Mouse (Mus musculus): ENCODE results near the gene Proser3. TPM values are rescaled to one million over a fixed set of nuclear protein-coding genes. Genes with fewer than 3 reads are reported as not detected.
A peak's percentile ranks its signal among the peaks of the same experiment; 100 is the strongest.

Gene Proser3
- total and polyA plus RNA-seq, 2 experiments from 2014 or later = 3.3 to 15.2 TPM

DNA sequence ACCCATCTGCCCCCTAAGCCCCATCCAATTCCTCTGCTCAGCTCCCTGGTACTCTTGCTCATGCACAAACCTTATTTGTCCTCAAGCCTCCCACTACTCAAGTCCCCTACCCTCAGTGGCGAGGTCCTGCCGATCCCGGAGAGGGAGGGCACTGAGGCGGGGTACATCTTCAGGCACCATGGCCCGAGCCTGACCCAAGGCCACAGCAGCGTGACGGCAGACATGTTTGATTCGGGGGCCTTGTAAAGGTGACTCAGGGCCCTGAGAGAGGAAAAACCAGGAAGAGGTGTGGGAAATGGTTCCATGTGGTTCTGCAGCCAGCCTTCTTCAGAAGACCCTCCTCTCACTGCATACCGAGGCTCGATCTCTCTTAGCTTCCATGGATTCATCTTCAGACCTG is 32.2 kb upstream of the Proser3 start:
- no peak for TF ChIP-seq CTCF (IDR thresholded peaks at IDR 0.05)
- no peak overlapping the region for H3K4me2 ChIP-seq (ENCODE audit: low read depth, low read length, poor library complexity, severe bottlenecking)
- H3K4me1 ChIP-seq (ENCODE audit: insufficient read depth, low read length) = peaks cover 9% of the 10 kb centered on the region; the same call in 1 of the 2 replicates
- no peak overlapping the region for H3K4me3 ChIP-seq (ENCODE audit: low read depth, low read length)
- no peaks in the 10 kb centered on the region for H3K9me3 ChIP-seq (ENCODE audit: low read length)
- no peak overlapping the region for H3K9ac ChIP-seq (replicated peaks; ENCODE audit: low read length, poor library complexity, severe bottlenecking)
- 93% methylated on average over 10 of the region's 10 CpGs for WGBS
- no peaks in the 10 kb centered on the region for H3K27me3 ChIP-seq (ENCODE audit: insufficient read depth, low read length)
- no peak for ATAC-seq (ENCODE audit: low FRiP score)
- H3K27ac ChIP-seq (ENCODE audit: low read depth, low read length) = no peak overlapping the region
- peaks cover 64% of the 10 kb centered on the region for H3K36me3 ChIP-seq (ENCODE audit: insufficient read depth, low read length)
- no peak for DNase-seq (ENCODE audit: low spot score)

DNA sequence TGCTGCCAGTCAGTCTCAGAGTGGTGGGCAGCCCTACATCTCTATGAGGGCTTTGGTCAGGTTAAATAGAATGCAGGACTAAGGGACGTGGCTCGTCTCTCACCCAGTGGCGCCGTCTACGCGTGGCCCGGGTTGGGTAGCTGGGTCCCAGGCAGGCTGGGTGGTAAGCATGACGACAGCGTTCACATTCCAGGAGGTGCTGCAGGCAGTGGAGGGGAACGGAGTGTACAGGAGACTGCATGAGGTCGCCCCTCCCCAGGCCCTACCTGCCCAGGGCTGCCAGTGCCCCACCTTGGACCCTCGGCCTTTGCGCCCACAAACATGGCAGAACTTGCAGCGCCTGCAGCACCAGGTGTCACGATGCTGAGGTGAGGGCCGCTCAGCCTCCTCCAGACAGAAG is 29.4 kb upstream of the Proser3 start:
- H3K4me2 ChIP-seq (ENCODE audit: low read depth, low read length, poor library complexity, severe bottlenecking) = no peak overlapping the region
- 95% methylated on average over 16 of the region's 16 CpGs for WGBS
- H3K9me3 ChIP-seq (ENCODE audit: low read length) = no peaks in the 10 kb centered on the region
- no peak for TF ChIP-seq CTCF (IDR thresholded peaks at IDR 0.05)
- H3K4me1 ChIP-seq (ENCODE audit: insufficient read depth, low read length) = no peaks in the 10 kb centered on the region
- H3K9ac ChIP-seq (replicated peaks; ENCODE audit: low read length, poor library complexity, severe bottlenecking) = no peak overlapping the region
- ATAC-seq (ENCODE audit: low FRiP score) = no peak
- no peaks in the 10 kb centered on the region for H3K27me3 ChIP-seq (ENCODE audit: insufficient read depth, low read length)
- H3K4me3 ChIP-seq (ENCODE audit: low read depth, low read length) = no peak overlapping the region
- DNase-seq (ENCODE audit: low spot score) = no peak
- H3K27ac ChIP-seq (ENCODE audit: low read depth, low read length) = no peak overlapping the region
- H3K36me3 ChIP-seq (ENCODE audit: insufficient read depth, low read length) = peaks cover 91% of the 10 kb centered on the region

DNA sequence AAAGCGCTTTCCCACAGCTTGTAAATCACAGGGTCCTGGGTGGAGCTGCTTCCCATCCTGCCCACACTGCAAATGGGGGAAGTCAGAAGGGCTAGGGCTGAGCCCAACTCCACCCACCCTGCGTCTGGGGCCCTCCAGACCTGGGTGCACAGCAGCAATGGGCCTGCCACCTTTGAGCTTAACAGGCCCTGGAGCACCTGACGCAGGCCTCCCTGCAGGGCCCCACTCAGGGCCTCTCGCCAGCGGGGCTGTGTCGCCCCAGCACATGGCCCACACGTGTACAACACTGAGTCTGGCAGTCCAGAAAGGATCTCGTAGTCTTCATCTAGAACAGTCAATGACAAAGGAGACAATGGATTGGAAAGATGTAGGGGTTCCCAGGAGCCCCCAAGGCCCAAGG is 27.9 kb upstream of the Proser3 start:
- Histone ChIP-seq H3K27ac (ENCODE audit: low read depth, low read length) (no peak overlapping the region), H3K9me3 (ENCODE audit: low read length) (no peaks in the 10 kb centered on the region), H3K36me3 (ENCODE audit: insufficient read depth, low read length) (peaks cover 97% of the 10 kb centered on the region), H3K27me3 (ENCODE audit: insufficient read depth, low read length) (no peaks in the 10 kb centered on the region), H3K4me2 (ENCODE audit: low read depth, low read length, poor library complexity, severe bottlenecking) (no peak overlapping the region), H3K4me1 (ENCODE audit: insufficient read depth, low read length) (no peaks in the 10 kb centered on the region), H3K9ac (replicated peaks; ENCODE audit: low read length, poor library complexity, severe bottlenecking) (no peak overlapping the region), H3K4me3 (ENCODE audit: low read depth, low read length) (no peak overlapping the region)
- no peak for TF ChIP-seq CTCF (IDR thresholded peaks at IDR 0.05)
- DNase-seq (ENCODE audit: low spot score) (no peak), ATAC-seq (ENCODE audit: low FRiP score) (no peak)
- 92% methylated on average over 8 of the region's 8 CpGs for WGBS

DNA sequence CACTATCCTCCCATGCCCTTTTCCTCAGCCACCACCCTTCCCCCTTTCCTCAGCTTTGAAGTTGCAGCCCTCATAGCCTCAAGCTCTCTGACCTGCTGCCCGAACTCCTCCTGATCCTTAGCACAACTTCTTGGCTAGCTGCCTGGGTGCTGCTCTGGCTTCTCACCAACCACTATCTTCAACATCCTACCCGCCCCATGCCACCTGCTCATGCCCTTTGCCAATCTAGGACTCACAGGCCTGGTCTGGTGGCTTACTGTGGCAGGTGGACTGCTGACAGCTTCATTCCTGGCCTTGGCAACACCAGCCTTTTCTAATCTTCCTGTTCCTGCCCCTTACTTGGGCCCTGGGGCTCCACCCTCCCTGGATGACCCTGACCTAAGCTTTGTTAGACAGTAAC is 20.9 kb upstream of the Proser3 start:
- DNase-seq (ENCODE audit: low spot score) (peak; percentile 35), ATAC-seq (ENCODE audit: low FRiP score) (no peak)
- H3K36me3 ChIP-seq (ENCODE audit: insufficient read depth, low read length) = peaks cover 94% of the 10 kb centered on the region
- H3K27me3 ChIP-seq (ENCODE audit: insufficient read depth, low read length) = no peaks in the 10 kb centered on the region
- H3K9ac ChIP-seq (replicated peaks; ENCODE audit: low read length, poor library complexity, severe bottlenecking) = no peak overlapping the region
- H3K4me1 ChIP-seq (ENCODE audit: insufficient read depth, low read length) = no peaks in the 10 kb centered on the region
- no peak overlapping the region for H3K27ac ChIP-seq (ENCODE audit: low read depth, low read length)
- H3K4me2 ChIP-seq (ENCODE audit: low read depth, low read length, poor library complexity, severe bottlenecking) = no peak overlapping the region
- H3K9me3 ChIP-seq (ENCODE audit: low read length) = no peaks in the 10 kb centered on the region
- no peak for TF ChIP-seq CTCF (IDR thresholded peaks at IDR 0.05)
- no peak overlapping the region for H3K4me3 ChIP-seq (ENCODE audit: low read depth, low read length)
- 89% methylated on average over 2 of the region's 2 CpGs for WGBS

DNA sequence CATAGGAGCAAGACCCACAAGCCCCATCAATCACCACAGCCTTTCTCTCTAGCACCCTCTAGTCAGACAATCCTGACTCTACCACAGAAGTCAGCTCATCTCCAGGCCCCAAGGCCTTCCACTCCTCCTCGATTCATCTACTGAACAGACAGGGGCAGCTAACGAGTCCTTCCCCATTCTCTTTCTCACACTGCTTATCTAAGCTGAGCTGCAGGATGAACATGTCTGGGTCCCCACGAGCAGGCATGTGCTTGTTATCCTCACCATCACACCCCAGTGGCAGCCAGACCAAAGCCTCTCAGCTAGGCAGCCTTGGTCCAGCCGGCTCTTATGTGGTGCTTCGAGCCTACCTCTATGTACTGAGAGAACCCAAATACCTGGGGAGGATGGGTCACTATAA is 20.3 kb upstream of the Proser3 start:
- Histone ChIP-seq H3K9ac (replicated peaks; ENCODE audit: low read length, poor library complexity, severe bottlenecking) (no peak overlapping the region), H3K4me2 (ENCODE audit: low read depth, low read length, poor library complexity, severe bottlenecking) (no peak overlapping the region), H3K9me3 (ENCODE audit: low read length) (no peaks in the 10 kb centered on the region), H3K27me3 (ENCODE audit: insufficient read depth, low read length) (no peaks in the 10 kb centered on the region), H3K27ac (ENCODE audit: low read depth, low read length) (no peak overlapping the region), H3K4me3 (ENCODE audit: low read depth, low read length) (no peak overlapping the region), H3K4me1 (ENCODE audit: insufficient read depth, low read length) (no peaks in the 10 kb centered on the region), H3K36me3 (ENCODE audit: insufficient read depth, low read length) (peaks cover 92% of the 10 kb centered on the region)
- ATAC-seq (ENCODE audit: low FRiP score) (no peak), DNase-seq (ENCODE audit: low spot score) (no peak)
- 84% methylated on average over 5 of the region's 5 CpGs for WGBS
- TF ChIP-seq CTCF (IDR thresholded peaks at IDR 0.05) = no peak

DNA sequence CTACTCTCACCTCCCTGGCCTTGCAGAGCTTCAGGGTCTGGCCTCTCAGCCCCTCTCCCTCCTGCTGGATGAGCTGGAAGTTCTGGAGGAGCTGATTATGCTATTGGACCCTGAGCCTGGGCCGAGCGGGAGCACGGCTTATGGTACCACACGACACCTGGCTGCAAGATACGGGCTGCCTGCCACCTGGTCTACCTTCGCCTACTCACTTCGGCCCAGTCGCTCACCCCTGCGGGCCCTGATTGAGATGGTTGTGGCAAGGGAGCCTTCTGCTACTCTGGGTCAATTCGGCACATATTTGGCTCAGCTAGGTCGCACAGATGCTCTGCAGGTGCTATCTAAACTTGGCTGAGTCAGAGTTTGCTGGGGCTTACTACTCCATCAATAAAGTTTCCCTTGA is 15.5 kb upstream of the Proser3 start:
- Histone ChIP-seq H3K4me3 (ENCODE audit: low read depth, low read length) (no peak overlapping the region), H3K36me3 (ENCODE audit: insufficient read depth, low read length) (peaks cover 61% of the 10 kb centered on the region), H3K27me3 (ENCODE audit: insufficient read depth, low read length) (no peaks in the 10 kb centered on the region), H3K4me1 (ENCODE audit: insufficient read depth, low read length) (no peaks in the 10 kb centered on the region), H3K4me2 (ENCODE audit: low read depth, low read length, poor library complexity, severe bottlenecking) (no peak overlapping the region), H3K9ac (replicated peaks; ENCODE audit: low read length, poor library complexity, severe bottlenecking) (no peak overlapping the region), H3K9me3 (ENCODE audit: low read length) (no peaks in the 10 kb centered on the region), H3K27ac (ENCODE audit: low read depth, low read length) (no peak overlapping the region)
- 92% methylated on average over 11 of the region's 11 CpGs for WGBS
- no peak for TF ChIP-seq CTCF (IDR thresholded peaks at IDR 0.05)
- ATAC-seq (ENCODE audit: low FRiP score) (no peak), DNase-seq (ENCODE audit: low spot score) (no peak)

All from midbrain, postnatal 0 days (tissue).